Mouse (Mus musculus): Measurements from ENCODE around the gene 1700016H13Rik.

Gene 1700016H13Rik

DNA sequence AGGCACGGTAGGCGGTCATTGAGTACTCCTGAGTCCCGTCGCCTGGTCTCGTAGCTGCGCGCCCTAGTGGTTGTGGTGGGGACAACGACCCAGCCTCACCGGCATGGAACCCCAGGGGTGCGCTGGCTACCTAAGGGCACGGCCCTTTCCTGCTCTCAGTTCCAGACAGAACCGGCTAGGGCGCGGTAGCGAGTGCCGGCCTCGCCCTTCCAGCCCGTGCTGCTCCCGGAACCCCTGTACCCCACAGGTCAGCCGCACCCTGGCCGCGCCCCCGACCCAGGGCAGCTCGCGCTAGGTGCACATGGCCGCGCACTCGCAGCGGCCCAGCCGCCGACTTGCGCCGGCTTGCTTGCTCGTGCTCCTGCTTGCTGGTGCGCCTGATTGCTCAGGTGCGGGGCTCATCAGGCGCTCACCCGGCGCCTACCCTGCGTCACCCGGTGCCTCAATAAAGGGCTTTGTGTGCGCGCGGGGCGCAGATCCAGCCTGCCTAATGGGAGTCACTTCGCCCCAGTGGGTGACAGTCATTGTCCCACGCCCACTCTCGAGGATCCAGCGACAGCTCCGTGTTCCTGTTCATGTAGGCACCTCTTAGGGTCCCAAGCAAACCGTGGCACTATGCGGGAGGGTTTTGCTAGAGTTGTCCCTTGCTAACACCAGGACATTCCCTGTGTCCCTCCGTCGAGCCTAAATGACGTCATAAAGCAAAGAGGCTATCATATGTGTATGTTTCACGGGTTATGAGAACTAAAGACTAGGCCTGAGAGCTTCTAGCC lies at the start of gene 1700016H13Rik:
TSS of gene 1700016H13Rik (minus strand) at position 665 of the 773 bp plus-strand sequence.
- peak; percentile 85 for DNase-seq

DNA sequence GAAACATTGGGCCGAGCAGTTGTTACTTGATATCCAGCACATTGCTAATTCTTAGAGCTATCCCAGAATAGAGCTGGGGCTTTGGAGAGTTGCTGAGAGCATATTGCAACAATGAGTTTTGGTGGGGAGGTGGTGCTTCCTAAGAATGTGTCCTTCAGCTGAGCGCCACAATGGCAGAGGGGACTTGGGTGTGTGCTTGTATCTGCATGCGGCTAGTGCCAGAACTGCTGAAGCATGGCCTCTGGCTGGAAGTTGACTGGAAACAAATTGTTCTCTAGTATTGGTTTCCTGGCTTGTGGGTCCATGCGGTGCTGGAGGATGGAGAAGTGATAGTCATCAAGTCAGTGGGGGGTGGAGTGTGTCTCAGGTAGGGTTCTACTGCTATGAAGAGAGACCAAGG lies 49.5 kb upstream of the 1700016H13Rik start:
- no peak for DNase-seq

DNA sequence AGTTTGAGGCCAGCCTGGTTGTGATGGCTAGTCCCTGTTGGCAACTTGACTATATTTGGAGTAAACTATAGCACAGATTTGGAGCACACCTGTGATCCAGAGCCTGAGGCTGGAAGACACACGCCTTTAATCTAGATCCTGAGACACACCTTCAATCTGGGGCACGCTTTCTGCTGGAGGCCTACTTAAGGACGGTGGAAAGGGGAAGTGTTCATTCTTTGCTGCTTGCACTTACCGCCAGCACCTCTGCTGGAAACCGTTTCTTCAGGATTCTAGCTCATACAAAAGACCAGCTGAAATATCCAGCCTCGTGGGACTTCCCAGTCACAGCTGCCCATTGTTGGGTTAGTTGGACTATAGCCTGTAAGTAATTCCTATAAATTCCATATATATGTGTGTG lies 46.7 kb upstream of the 1700016H13Rik start:
- DNase-seq = no peak

DNA sequence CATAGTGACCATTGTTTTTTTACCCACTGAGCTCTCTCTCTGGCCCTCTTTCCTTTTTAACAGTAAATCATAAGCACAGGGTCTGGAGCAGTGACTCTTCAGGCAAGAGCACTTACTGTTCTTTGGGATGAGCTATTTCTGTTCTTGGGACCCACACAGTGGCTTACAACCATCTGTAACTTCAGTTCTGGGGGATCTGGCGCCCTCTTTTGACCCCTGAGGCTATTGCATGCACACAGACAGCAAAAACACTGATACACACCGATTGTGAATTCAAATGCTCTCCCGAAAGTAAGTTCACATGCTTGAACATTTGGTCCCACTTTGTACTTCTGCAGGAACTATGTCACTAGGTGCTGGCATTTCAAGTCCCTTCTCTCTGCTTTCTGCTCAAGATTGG lies 45.7 kb upstream of the 1700016H13Rik start:
- no peak for DNase-seq

DNA sequence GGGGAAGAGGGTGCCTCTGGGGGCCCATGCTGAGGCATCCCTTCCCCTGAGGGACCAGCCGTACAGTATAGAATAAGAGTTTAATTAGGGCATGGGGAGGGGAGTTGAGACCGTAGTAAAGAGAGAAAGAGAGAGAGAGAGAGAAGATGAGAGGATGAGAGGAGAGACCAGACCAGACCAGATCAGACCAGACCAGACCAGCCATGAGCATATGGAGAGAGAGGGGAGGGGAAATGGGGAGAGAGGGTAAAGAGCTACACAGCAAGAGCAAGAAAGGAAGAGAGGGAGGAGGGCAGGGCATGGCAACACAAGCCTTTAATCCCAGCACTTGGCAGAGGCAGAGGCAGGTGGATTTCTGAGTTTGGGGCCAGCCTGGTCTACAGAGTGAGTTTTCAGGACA lies 44.9 kb upstream of the 1700016H13Rik start:
- DNase-seq = no peak

DNA sequence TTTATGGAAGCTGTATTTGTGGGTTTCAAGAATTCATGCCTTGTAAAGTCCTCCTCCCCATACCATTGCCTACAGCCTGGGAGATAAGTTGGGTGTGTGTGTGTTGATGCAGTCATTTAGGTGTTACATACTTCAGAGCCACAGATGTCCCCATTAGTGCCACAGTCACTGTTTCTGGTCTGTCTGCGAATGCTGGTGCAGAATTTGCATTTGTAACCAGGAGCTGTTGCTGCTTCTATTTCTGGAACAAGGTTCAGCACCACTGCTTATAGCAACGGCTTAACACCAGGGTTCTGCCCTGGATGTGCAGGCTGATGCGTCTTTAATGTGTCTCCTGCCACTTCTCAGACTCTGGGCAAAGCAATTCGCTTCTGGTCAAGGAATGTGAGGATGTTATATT lies 43.7 kb upstream of the 1700016H13Rik start:
- no peak for DNase-seq

DNA sequence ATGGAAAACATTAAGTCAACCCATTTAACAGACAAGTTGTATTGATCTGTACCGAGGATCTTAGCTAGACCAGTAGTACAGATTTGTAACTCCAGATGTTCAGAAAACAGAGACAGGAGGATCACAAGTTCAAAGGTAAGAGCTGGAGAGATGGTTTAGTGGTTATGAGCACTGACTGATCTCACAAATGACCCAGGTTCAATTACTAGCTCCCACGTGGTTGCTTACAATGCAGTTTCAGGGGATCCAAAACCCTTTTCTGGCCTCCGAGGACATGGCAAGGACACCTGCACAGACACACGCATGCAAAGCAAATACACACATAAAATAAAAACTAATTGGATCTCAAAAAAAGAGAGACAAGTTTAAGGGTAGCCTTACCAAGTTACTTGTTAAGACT lies 42.8 kb upstream of the 1700016H13Rik start:
- no peak for DNase-seq

DNA sequence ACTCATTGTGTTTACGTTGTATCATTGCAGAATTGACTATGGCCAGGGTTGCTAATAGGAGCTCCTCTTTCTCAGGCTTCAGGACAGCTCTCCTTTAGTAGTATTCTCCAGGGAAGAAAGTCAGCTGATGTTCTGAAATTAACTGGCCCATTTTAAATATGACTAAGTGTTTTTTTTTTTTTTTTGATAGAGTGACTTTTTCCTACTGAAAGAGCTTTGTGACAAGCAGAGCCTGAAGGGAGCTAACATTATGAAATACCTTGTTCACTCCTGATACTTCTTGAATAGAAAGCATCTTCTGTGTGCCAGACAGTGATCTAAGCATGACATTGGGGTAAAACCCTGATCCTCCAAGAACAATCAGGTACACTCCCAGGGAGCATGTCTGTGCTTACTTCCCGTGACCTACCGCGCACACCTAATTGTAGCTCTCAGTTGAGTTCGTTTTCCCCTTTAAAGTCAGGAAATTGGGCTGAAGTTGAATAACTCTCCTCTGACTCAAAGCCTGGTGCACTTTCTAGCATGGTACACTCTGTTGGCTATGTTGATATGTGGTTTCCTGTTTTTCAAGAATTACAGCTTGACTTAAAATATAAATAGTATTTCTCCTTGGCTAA lies 42.2 kb upstream of the 1700016H13Rik start:
- peak; percentile 27 for DNase-seq

DNA sequence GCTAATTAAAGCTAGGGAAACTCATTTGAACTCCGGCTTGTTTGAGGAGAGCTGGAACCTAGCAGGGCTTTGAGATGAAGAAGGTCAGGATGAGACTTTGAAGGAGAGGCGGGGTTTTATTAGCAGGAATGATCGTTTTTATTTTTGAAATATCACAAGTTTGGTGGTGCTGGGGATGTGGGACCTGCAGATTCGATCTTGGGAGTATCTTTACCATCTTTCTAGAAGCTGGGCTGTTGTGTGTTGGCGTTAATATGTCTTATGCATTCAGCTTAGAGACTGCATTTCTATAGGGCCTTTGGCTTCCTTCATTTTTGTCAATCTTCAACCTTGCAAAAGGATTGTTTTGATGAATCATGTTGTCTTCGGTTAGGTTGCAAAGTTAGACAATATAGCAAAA lies 38.3 kb upstream of the 1700016H13Rik start:
- no peak for DNase-seq

DNA sequence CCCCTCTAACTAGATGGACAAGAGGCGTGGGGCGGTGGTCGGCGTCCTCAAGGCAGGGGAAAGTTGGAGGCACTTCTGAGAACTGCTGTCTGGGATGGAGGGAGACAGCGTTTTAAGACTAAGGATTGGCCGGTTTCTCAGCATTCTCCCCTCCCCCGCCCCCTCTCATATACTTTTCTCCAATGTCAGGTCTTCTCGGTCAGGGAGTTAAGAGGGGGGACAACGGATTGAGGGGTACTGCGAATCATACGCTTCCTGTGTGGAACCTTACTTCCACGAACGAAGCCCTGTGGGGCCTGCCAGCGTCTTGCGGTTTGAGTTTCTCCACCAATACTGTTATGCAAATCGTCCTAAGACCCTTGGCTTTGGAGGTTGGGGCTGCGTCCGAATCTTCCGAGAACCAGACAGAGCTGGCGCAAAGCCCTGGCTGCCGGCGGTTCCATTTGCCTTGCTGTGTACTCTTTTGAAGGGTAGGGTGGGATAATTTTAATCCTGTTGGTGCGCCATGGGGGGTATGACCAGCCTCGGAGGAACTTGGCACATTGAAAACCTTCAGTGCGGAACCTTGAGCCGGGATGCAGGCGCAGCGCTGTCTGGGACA lies 37.3 kb upstream of the 1700016H13Rik start:
- DNase-seq = peak; percentile 32

DNA sequence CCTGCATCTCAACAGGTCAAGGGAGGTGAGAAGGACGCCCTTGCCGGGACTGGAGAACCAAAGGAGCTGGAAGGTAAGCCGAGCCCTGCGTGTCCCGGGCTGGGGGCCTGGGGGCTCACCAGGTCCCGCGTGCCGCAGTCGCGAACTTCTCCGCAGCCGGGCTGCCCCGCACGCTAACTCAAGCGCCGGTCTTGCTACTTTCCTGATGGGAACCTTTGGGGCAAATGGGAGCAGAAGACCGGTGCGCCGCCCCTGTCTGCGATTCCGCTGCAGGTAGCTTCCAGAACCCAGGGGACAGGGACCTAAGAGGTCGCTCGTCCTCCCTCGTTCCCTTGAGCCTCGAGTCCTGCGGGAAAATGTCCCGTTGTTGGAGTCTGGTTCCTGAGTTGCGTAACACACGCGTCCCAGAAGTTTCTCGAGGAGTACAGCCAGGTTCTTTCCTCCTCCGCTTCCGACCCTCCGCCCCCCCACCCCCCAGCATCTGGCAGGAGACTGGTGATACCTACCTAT lies 36.8 kb upstream of the 1700016H13Rik start:
- no peak for DNase-seq

DNA sequence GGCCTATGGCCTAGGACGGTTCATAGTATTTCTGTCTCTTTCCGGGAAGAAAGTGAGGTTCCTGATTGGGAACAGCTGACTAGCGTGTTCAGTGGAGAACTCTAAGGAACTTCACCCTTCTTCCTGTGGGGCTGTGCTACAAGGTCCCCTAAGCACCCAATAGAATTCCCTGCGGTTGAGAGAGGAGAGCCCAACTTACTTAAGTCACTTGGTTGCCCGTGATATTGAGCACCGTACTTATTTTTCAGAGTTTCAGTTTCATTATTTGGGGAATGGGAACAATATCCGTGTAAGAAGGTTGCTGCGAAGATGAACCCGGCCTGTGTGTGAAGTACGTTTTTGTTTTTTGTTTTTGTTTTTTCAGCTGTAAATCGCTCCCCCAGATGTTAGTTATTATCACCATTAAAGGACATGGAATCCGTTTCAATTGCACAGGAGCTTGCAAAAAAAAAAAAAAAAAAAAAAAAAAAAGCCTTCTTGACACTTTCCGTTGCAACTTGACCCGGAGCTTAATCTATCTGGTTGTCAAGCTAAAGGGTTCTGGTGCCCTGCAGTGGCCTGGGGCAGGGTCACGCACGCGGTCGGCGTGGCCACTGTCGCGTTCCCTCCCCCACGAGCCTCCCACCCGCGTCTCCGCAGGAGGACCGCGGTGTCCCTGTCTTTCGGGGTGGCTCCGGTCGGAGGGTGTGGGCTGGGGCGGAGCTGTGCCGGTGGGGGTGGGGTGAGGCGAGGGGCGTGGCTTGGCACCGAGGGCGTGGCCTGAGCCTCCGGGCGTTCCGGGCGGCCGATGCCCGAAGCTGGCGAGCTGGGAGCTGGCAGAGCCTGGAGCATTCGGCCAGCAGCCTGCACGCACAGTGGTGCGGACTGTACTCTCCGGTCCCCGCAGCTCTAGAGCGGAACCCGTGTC lies 36.1 kb upstream of the 1700016H13Rik start, which contains the start of gene Aff1:
TSS of gene Aff1 (plus strand) at position 751 of the 907 bp plus-strand sequence.
- DNase-seq = peak; percentile 95

DNA sequence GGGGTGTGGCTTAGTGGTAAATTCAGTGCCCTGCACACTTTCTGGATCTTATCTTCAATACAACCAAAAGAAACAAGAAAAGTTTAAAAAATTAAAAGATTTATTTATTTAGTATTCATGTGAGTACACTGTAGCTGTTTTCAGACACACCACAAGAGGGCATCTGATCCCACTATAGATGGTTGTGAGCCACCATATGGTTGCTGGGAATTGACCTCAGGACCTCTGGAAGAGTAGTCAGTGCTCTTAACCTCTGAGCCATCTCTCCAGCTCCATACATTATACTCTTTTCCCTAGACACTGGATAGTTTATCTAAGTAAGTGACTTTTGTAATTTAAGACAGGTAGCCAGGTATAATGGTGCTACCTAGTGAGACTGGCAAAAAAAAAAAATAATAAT lies 35.4 kb upstream of the 1700016H13Rik start:
- DNase-seq = no peak

DNA sequence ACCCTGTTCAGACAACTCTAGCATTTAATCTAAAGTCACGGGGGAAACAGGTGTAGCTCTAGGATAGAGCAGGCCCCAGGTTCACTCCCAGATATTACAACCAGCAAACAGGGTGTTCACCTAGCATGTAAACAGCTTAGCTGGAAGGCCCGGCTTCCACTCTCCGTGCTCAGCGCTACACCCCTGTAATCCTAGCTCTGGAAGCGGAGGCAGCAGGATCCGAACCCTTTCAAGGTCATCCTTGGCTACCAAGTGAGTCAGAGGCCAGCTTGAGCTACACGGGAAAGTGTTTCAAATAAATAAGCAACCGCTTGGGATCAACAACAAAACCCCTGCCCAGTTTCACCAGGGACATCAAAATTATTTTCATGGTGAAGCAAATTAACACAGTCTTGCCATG lies 34.4 kb upstream of the 1700016H13Rik start:
- no peak for DNase-seq

DNA sequence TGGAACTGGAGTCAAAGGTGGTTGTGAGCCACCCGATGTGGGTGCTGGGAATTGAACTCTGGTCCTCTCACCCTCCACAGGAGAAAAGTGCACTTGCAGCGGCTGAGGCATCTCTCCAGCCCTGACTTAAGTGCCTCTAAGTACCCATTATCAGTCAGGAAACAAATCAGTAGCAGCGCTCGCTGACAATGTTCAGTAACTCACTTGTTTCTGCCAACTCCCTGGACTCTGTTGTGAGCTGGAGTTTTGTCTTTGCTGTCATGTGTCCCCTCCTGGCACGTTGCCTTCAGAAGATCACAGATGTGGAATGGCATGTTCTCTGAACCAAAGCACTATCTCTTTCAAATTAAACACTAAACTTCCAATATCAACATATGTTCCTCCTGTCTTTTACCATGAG lies 33.8 kb upstream of the 1700016H13Rik start:
- no peak for DNase-seq

DNA sequence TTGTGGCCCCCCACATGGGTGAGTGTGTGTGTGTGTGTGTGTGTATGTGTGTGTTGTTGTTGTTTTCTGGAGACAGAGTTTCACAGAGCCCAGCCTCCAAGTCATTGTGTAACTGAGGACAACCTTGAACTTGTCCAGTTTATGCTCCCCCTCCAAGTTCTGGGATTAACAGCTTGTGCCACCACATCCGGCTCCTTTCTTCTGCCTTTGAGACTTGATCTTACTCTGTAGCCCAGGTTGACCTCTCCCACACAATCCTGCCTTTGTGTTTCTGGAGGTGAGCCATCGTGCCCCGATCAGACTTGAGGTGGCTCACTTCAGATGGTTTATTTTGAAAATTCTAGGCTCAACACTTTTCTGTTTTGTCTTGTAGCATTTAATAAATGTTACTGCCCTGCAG lies 26.0 kb upstream of the 1700016H13Rik start:
- no peak for DNase-seq

DNA sequence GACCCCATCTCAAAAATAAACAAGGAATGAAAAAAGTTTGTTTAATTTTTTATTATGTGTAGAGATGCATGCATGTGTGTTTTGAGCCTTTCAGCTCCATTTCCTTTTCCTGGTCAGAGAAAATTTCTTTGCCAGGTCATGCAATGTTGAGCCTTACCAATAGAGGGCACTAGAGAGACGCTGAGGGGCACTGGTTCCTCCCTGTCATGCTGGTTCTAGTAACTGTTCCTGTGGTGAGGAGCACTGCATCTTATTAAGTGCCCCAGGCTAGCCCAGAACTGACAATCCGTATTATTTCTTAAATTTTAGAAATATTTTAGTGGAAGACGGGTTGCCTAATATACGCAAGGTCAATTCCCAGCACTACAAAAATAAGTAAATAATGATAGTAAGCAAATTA lies 24.6 kb upstream of the 1700016H13Rik start:
- DNase-seq = peak; percentile 89

DNA sequence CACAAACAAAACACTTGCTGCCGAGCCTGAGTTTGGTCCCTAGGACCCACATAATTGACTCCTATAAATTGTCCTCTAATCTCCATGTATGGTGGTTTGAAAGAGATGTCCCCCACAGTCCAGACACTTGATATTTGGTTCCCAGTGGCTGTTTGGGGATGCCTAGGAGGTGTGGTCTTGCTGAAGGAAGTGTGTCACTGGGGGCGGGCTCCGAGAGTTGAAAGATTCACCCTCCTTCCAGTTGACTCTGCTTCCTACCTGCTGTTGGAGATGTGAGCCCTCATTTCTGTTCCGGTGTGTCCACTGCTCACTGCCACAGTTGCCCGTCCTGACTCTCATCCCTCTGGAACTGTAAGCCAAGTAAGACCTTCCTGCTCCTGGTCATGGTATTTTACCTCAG lies 23.2 kb upstream of the 1700016H13Rik start:
- DNase-seq = no peak

DNA sequence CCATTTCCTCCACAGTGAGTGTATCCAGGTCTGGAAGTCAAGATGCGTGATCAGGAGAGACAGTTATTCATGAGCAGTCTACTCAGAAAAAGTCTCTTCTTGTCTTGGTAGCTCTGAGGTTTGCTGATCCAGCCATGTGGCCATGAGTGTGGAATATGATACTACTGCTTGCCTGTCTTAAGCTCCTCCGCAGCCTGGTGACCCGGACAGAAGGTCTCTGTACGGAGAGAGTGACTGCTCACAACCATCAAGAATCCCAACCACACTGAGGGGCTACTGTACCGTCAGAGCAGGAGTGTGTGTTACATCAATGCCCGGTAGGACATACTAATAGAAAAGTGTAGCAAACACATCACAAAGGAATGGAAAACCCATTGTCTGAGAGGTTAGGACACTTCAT lies 22.1 kb upstream of the 1700016H13Rik start:
- DNase-seq = no peak

DNA sequence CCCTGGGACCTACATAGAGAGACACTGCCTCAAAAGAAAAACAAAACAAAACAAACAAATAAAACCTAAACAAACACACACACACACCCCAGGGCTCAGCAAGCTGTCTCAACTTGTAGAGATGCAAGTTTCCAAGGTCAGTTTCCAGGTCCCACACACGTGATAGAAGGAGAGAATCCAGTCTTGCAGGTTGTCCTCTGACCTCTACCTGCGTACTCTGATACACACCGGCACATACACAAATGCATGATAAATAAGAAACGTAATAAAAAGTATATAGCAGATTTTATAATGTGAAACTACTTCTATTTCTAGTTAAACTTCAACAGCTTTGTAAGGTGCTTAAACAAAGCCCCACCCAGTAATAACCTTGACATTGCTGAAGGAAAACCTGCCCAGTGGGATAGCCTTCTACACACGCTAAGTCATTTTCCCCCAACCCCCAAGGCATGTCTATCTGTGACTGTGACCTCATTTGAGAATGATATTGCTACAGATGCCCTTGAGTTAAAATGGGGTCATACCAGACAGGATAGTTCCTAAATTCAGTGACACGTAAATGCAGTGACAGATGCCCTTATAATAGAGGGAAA lies 20.6 kb upstream of the 1700016H13Rik start:
- DNase-seq = no peak

DNA sequence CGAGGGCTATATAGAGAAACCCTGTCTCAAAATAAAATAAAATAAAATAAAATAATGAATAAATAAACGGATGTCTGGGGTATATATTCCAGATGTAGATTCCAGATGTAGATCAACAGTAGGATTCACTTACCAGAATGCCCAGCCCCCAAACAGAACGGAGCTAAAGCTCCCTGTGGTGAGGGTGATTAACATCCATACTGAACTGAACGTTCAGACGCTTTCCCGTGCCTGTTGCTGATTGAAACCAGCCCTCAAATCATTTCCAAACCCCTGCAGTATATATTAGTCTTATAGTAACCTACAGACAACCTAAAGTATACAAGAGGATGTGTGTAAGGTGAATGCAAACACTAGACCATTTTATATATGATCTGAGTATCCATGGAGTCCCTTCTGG lies 18.7 kb upstream of the 1700016H13Rik start:
- no peak for DNase-seq

DNA sequence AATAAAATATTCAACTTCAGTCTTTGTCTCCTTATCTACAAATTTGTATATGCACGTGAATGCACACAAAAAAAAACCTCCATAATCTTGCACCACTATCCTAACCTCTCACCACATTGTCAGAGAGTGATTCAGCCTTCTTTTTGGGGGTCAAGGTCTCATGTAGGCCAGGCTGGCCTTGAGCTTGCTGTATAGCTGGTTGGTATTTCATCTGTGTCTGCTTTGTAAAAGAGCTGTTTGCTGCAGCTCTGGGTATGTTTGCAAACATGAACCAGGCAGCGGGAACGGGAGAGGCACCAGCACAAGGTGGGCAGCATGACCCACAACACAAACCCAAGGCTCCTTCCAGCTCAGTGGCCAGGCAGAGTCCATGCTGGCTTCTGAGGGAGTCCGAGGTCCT lies 17.8 kb upstream of the 1700016H13Rik start:
- DNase-seq = no peak

DNA sequence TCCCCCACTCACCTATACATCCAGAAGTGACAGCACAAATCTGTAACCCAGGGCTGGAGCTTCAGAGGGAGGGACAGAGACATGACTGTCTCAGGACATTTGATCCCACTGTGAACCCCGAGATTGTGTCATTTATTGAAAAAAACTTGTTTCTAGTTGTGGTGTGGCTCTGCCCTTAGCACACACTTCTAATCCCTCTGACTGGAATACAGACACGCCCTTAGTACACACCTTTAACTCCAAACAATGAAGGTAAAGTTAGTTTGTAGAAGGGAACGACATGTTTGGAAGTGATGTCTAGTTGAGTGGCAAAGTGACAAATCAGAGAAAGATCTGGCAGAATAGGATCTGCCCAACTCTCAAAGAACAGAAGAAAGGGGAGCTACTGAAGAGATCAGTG lies 16.0 kb upstream of the 1700016H13Rik start:
- no peak for DNase-seq

All from thymus, postnatal 25 days (tissue).